Mouse (Mus musculus) lung, postnatal 0 days (tissue): ENCODE measurements at regions not wholly inside any gene's neighbourhood (a gene's known extent, or its start where the extent isn't known, plus 50 kb on each side); places are given as distances from the start of the nearest gene placed in this dataset.

Source experiments
- CTCF ChIP-seq: IDR thresholded peaks from 2 replicates; pipeline ENCODE4 v1.5.1; 2016; ENCODE audit warnings: antibody characterized with exemption, mild to moderate bottlenecking
- EP300 ChIP-seq: IDR thresholded peaks from 2 replicates; pipeline ENCODE4 v1.6.1; 2016; ENCODE audit warnings: antibody characterized with exemption, mild to moderate bottlenecking, control low read depth

GRCm38 (mm10) chr1:185728406-185728805 is 273.8 kb downstream of the Slc30a10 start:
- TF ChIP-seq CTCF (no peak), EP300 (no peak)
